Mouse (Mus musculus) limb, embryonic 13.5 days (tissue): ENCODE measurements around the gene Tmem95. TPM values are rescaled to one million over a fixed set of nuclear protein-coding genes. Genes with fewer than 3 reads are reported as not detected.
A peak's percentile ranks its signal among the peaks of the same experiment; 100 is the strongest.

Source experiments
- ATAC-seq: fragments of 200-750 bp; cut with Nextera tagmentation; 2 replicates; pipeline ENCODE4 v1.8.0; 2017; ENCODE audit warnings: low read depth, moderate number of reproducible peaks, moderate TSS enrichment; ENCODE audit not compliant: low FRiP score
- H3K27ac ChIP-seq: fragments of 300-500 bp; sonication (generic); 2 replicates; pipeline ENCODE4 v1.5.1; 2015; ENCODE audit warnings: inconsistent platforms, mild to moderate bottlenecking, moderate library complexity
- H3K27me3 ChIP-seq: fragments of 300-500 bp; sonication (generic); 2 replicates; pipeline ENCODE4 v1.6.1; 2015; ENCODE audit warnings: mild to moderate bottlenecking, inconsistent platforms
- H3K36me3 ChIP-seq: fragments of 300-500 bp; sonication (generic); 2 replicates; pipeline ENCODE4 v1.6.1; 2015; ENCODE audit warnings: inconsistent platforms, mild to moderate bottlenecking, moderate library complexity
- H3K4me1 ChIP-seq: fragments of 300-500 bp; sonication (generic); 2 replicates; pipeline ENCODE4 v1.6.1; 2015; ENCODE audit warnings: inconsistent platforms
- H3K4me2 ChIP-seq: fragments of 300-500 bp; sonication (generic); replicated peaks from 2 replicates; pipeline ENCODE4 v1.6.1; 2015; ENCODE audit warnings: inconsistent platforms, mild to moderate bottlenecking, moderate library complexity
- H3K4me3 ChIP-seq: fragments of 300-500 bp; sonication (generic); 2 replicates; pipeline ENCODE4 v1.5.1; 2015; ENCODE audit warnings: moderate library complexity, mild to moderate bottlenecking, inconsistent platforms
- H3K9ac ChIP-seq: fragments of 300-500 bp; sonication (generic); 2 replicates; pipeline ENCODE4 v1.6.1; 2015; ENCODE audit warnings: mild to moderate bottlenecking, inconsistent platforms
- H3K9me3 ChIP-seq: fragments of 300-500 bp; sonication (generic); 2 replicates; pipeline ENCODE4 v1.6.1; 2016; ENCODE audit warnings: inconsistent platforms
- WGBS: fragments of 180-500 bp; shearing (Covaris S2); methylation state at CpG from one replicate; pipeline ENCODE4 v1.1.7; 2015; 5-methylcytosine and 5-hydroxymethylcytosine counted together
- polyA plus RNA-seq: library from polyadenylated mRNA; unstranded; fragments of >200 nt; fragmentation: Nextera tagmentation; extraction: Ambion mirVana; gene quantifications from 2 replicates; pipeline ENCODE4 v1.2.1, GENCODE M21; 2015

Gene Tmem95
- polyA plus RNA-seq, 1 experiment from 2014 or later: 0.51 TPM

- Histone ChIP-seq H3K4me1 (peaks cover 7% of the 10 kb centered on the region), H3K4me3 (no peak overlapping the region), H3K36me3 (peaks cover 98% of the 10 kb centered on the region), H3K27ac (no peak overlapping the region), H3K9me3 (no peaks in the 10 kb centered on the region), H3K27me3 (no peaks in the 10 kb centered on the region), H3K9ac (no peak overlapping the region), H3K4me2 (no peak overlapping the region)
- no peak for ATAC-seq
- WGBS: 90% methylated on average over 11 of the region's 11 CpGs
Observed at GRCm38 (mm10) chr11:69908645-69909044, 30.8 kb upstream of the Tmem95 start.

GRCm38 (mm10) chr11:69904311-69904710 lies 26.5 kb upstream of the Tmem95 start:
- 94% methylated on average over 9 of the region's 9 CpGs for WGBS
- Histone ChIP-seq H3K27ac (no peak overlapping the region), H3K9ac (no peak overlapping the region)

GRCm38 (mm10) chr11:69902972-69903371 lies 25.2 kb upstream of the Tmem95 start:
- 87% methylated on average over 13 of the region's 13 CpGs for WGBS
- Histone ChIP-seq H3K4me2 (peak overlapping the region; percentile 91), H3K9me3 (no peaks in the 10 kb centered on the region), H3K9ac (peak overlapping the region; percentile 94), H3K4me3 (peak overlapping the region; percentile 87), H3K36me3 (peaks cover 51% of the 10 kb centered on the region), H3K4me1 (peaks cover 25% of the 10 kb centered on the region), H3K27ac (no peak overlapping the region), H3K27me3 (no peaks in the 10 kb centered on the region)
- no peak for ATAC-seq

More at GRCm38 (mm10) chr11:69904311-69904710, 26.5 kb upstream of the Tmem95 start:
- Histone ChIP-seq H3K9me3 (no peaks in the 10 kb centered on the region), H3K36me3 (peaks cover 64% of the 10 kb centered on the region), H3K4me2 (no peak overlapping the region), H3K27me3 (no peaks in the 10 kb centered on the region), H3K4me3 (peak overlapping the region; percentile 7; the same call in 1 of the 2 replicates), H3K4me1 (peaks cover 18% of the 10 kb centered on the region)
- no peak for ATAC-seq

GRCm38 (mm10) chr11:69901993-69902392 lies 24.2 kb upstream of the Tmem95 start:
- Histone ChIP-seq H3K27ac (peak overlapping the region; percentile 99), H3K9ac (peak overlapping the region; percentile 94), H3K4me3 (peak overlapping the region; percentile 87), H3K27me3 (no peaks in the 10 kb centered on the region), H3K9me3 (no peaks in the 10 kb centered on the region), H3K36me3 (peaks cover 41% of the 10 kb centered on the region), H3K4me2 (peak overlapping the region; percentile 91), H3K4me1 (peaks cover 25% of the 10 kb centered on the region)
- WGBS: under 1% methylated on average over 35 of the region's 39 CpGs
- ATAC-seq: 0 out of 2 replicates have a peak, but pooled peaks have one; percentile 12

GRCm38 (mm10) chr11:69901406-69901846 lies 23.6 kb upstream of the Tmem95 start:
- H3K27ac ChIP-seq: peak overlapping the region; percentile 99
- H3K4me3 ChIP-seq: peak overlapping the region; percentile 87
- H3K4me1 ChIP-seq: peaks cover 25% of the 10 kb centered on the region
- no peaks in the 10 kb centered on the region for H3K9me3 ChIP-seq
- no peaks in the 10 kb centered on the region for H3K27me3 ChIP-seq
- peak overlapping the region; percentile 94 for H3K9ac ChIP-seq
- peak; percentile 74 for ATAC-seq
- H3K36me3 ChIP-seq: peaks cover 36% of the 10 kb centered on the region
- peak overlapping the region; percentile 91 for H3K4me2 ChIP-seq
- under 1% methylated on average over 42 of the region's 42 CpGs for WGBS

- Histone ChIP-seq H3K4me1 (peaks cover 25% of the 10 kb centered on the region), H3K27ac (peak within 1 kb of the TSS; percentile 99), H3K4me3 (peak within 1 kb of the TSS; percentile 87), H3K4me2 (peak within 1 kb of the TSS; percentile 91), H3K36me3 (peaks cover 29% of the 10 kb centered on the region), H3K9ac (peak within 1 kb of the TSS; percentile 94), H3K9me3 (no peaks in the 10 kb centered on the region), H3K27me3 (no peaks in the 10 kb centered on the region)
- under 1% methylated on average over 38 of the region's 38 CpGs for WGBS
- ATAC-seq: peak; percentile 94
Observed at GRCm38 (mm10) chr11:69900471-69901405, 22.9 kb upstream of the Tmem95 start, which contains the start of the genes 2810408A11Rik and Neurl4. Gene 2810408A11Rik (minus strand): TSS chr11:69900987. Gene Neurl4 (plus strand): TSS chr11:69901072.

- no peaks in the 10 kb centered on the region for H3K27me3 ChIP-seq
- peaks cover 20% of the 10 kb centered on the region for H3K36me3 ChIP-seq
- H3K9ac ChIP-seq: peak overlapping the region; percentile 94
- H3K4me1 ChIP-seq: peaks cover 25% of the 10 kb centered on the region
- H3K27ac ChIP-seq: peak overlapping the region; percentile 63
- H3K9me3 ChIP-seq: no peaks in the 10 kb centered on the region
- peak overlapping the region; percentile 91 for H3K4me2 ChIP-seq
- WGBS: 16% methylated on average over 4 of the region's 4 CpGs
- peak overlapping the region; percentile 87 for H3K4me3 ChIP-seq
- no peak for ATAC-seq
Observed at GRCm38 (mm10) chr11:69899870-69900269, 22.1 kb upstream of the Tmem95 start.

GRCm38 (mm10) chr11:69895291-69895690 lies 17.5 kb upstream of the Tmem95 start, which contains the start of gene Acap1:
Gene Acap1 (minus strand): TSS chr11:69895539.
- Histone ChIP-seq H3K36me3 (no peaks in the 10 kb centered on the region), H3K27me3 (no peaks in the 10 kb centered on the region), H3K9ac (no peak within 1 kb of the TSS), H3K4me2 (no peak within 1 kb of the TSS), H3K9me3 (no peaks in the 10 kb centered on the region), H3K4me3 (no peak within 1 kb of the TSS), H3K4me1 (peaks cover 13% of the 10 kb centered on the region), H3K27ac (no peak within 1 kb of the TSS)
- WGBS: 68% methylated on average over 4 of the region's 4 CpGs
- ATAC-seq: no peak

- H3K4me2 ChIP-seq: no peak overlapping the region
- H3K27ac ChIP-seq: no peak overlapping the region
- H3K4me3 ChIP-seq: no peak overlapping the region
- H3K9ac ChIP-seq: no peak overlapping the region
- WGBS: 66% methylated on average over 5 of the region's 5 CpGs
- peaks cover 10% of the 10 kb centered on the region for H3K4me1 ChIP-seq
- no peaks in the 10 kb centered on the region for H3K36me3 ChIP-seq
- no peaks in the 10 kb centered on the region for H3K27me3 ChIP-seq
- no peak for ATAC-seq
- H3K9me3 ChIP-seq: no peaks in the 10 kb centered on the region
Observed at GRCm38 (mm10) chr11:69894671-69895070, 16.9 kb upstream of the Tmem95 start.

GRCm38 (mm10) chr11:69891482-69891881 lies 13.7 kb upstream of the Tmem95 start:
- H3K4me3 ChIP-seq: no peak overlapping the region
- no peak overlapping the region for H3K9ac ChIP-seq
- no peaks in the 10 kb centered on the region for H3K4me1 ChIP-seq
- no peak overlapping the region for H3K4me2 ChIP-seq
- no peak for ATAC-seq
- no peaks in the 10 kb centered on the region for H3K36me3 ChIP-seq
- WGBS: 69% methylated on average over 4 of the region's 4 CpGs
- no peak overlapping the region for H3K27ac ChIP-seq
- H3K27me3 ChIP-seq: no peaks in the 10 kb centered on the region
- no peaks in the 10 kb centered on the region for H3K9me3 ChIP-seq

GRCm38 (mm10) chr11:69886907-69887635 lies 9.3 kb upstream of the Tmem95 start:
- ATAC-seq: no peak
- 69% methylated on average over 8 of the region's 8 CpGs for WGBS

GRCm38 (mm10) chr11:69884663-69885062 lies 6.8 kb upstream of the Tmem95 start:
- no peak overlapping the region for H3K9ac ChIP-seq
- H3K27me3 ChIP-seq: no peaks in the 10 kb centered on the region
- H3K36me3 ChIP-seq: no peaks in the 10 kb centered on the region
- ATAC-seq: no peak
- no peaks in the 10 kb centered on the region for H3K9me3 ChIP-seq
- H3K4me3 ChIP-seq: no peak overlapping the region
- H3K4me1 ChIP-seq: peaks cover 14% of the 10 kb centered on the region
- WGBS: 81% methylated on average over 8 of the region's 8 CpGs
- no peak overlapping the region for H3K27ac ChIP-seq
- H3K4me2 ChIP-seq: 0 out of 2 replicates have a peak overlapping the region, but pooled peaks have one; percentile 9

More at GRCm38 (mm10) chr11:69886907-69887635, 9.3 kb upstream of the Tmem95 start:
- Histone ChIP-seq H3K9me3 (no peaks in the 10 kb centered on the region), H3K36me3 (no peaks in the 10 kb centered on the region), H3K9ac (no peak overlapping the region), H3K4me3 (no peak overlapping the region), H3K27me3 (no peaks in the 10 kb centered on the region), H3K4me1 (0 out of 2 replicates have a peak, but pooled peaks cover 1% of the 10 kb centered on the region), H3K4me2 (no peak overlapping the region), H3K27ac (no peak overlapping the region)
